In genomic region chr2:174532671-174533363, GRCm38 (mm10) we compare ENCODE assay signal across 8 mouse cellular contexts. TPM values are rescaled to one million over a fixed set of nuclear protein-coding genes. Genes with fewer than 3 reads are reported as not detected.
DNase-seq lines count a peak whose midpoint lies in the region; ATAC-seq lines count a peak whose summit lies in the region.

No protein-coding gene starts in this region.

- H3K9me3 ChIP-seq in hindbrain, embryonic 15.5 days: no peaks in the 10 kb centered on the region
- no peaks in the 10 kb centered on the region for H3K9me3 ChIP-seq in midbrain, embryonic 13.5 days

- WGBS in hindbrain, embryonic 15.5 days: 54% methylated on average over 12 of the region's 12 CpGs
- 63% methylated on average over 12 of the region's 12 CpGs for WGBS in midbrain, embryonic 13.5 days

- no peak overlapping the region for H3K4me3 ChIP-seq in hindbrain, embryonic 15.5 days
- no peak overlapping the region for H3K4me3 ChIP-seq in midbrain, embryonic 13.5 days (replicated peaks)

- H3K36me3 ChIP-seq in hindbrain, embryonic 15.5 days: no peaks in the 10 kb centered on the region
- H3K36me3 ChIP-seq in midbrain, embryonic 13.5 days: no peaks in the 10 kb centered on the region

- H3K4me1 ChIP-seq in hindbrain, embryonic 15.5 days (replicated peaks): no peaks in the 10 kb centered on the region
- H3K4me1 ChIP-seq in midbrain, embryonic 13.5 days (replicated peaks): no peaks in the 10 kb centered on the region

- ATAC-seq in hindbrain, embryonic 15.5 days (ENCODE audit: low FRiP score, low read depth): peak; percentile 92
- ATAC-seq in midbrain, embryonic 13.5 days: peak; percentile 85

- no peak overlapping the region for H3K9ac ChIP-seq in hindbrain, embryonic 15.5 days
- no peak overlapping the region for H3K9ac ChIP-seq in midbrain, embryonic 13.5 days (replicated peaks)

- intact Hi-C loops in left cerebral cortex, postnatal 10 days (cut with DNase I): loop anchor here (5.0 kb wide), 1 partner anchor 206 kb away; no protein-coding TSS in a partner anchor

- peak; percentile 13 to 33 for DNase-seq in adrenal gland, adult (ENCODE audit: inconsistent age in 2 of 2, low spot score in 1 of 2)
- no peak for DNase-seq in adrenal gland, adult 8-10 months
- peak; percentile 9 for DNase-seq in urinary bladder, postnatal 25 days (ENCODE audit: low spot score)
- no peak for DNase-seq in urinary bladder, postnatal 10 days (ENCODE audit: low spot score)
- peak; percentile 23 to 53 for DNase-seq in left cerebral cortex, postnatal 10 days (ENCODE audit: extremely low spot score in 1 of 2, low spot score in 2 of 2)
- no peak for DNase-seq in MN1 (ENCODE audit: low spot score)

- H3K27me3 ChIP-seq in hindbrain, embryonic 15.5 days: no peaks in the 10 kb centered on the region
- no peaks in the 10 kb centered on the region for H3K27me3 ChIP-seq in midbrain, embryonic 13.5 days

- no peak overlapping the region for H3K4me2 ChIP-seq in hindbrain, embryonic 15.5 days
- no peak overlapping the region for H3K4me2 ChIP-seq in midbrain, embryonic 13.5 days (replicated peaks)

- H3K27ac ChIP-seq in hindbrain, embryonic 15.5 days (replicated peaks): 0 out of 2 replicates have a peak overlapping the region, but pooled peaks have one; percentile 7
- H3K27ac ChIP-seq in midbrain, embryonic 13.5 days: no peak overlapping the region

RNA-seq across cellular contexts. Expression of gene Prelid3b, which starts 59.9 kb away (rescaled TPM):
- total RNA-seq in adrenal gland, adult 8-10 months (2022): 100 to 1,000 TPM in 2 of 4 experiments, 10 to 100 TPM in 2; 86.1 to 126 (median 107) TPM
- polyA plus RNA-seq in hindbrain, embryonic 15.5 days (2015; fragmentation: Nextera tagmentation; extraction: Ambion mirVana): 110 and 111 TPM in 2 replicates
- total RNA-seq in left cerebral cortex, postnatal 10 days (2021): 10 to 100 TPM; 47.0 to 51.8 TPM
- polyA plus RNA-seq in midbrain, embryonic 13.5 days (2015; fragmentation: Nextera tagmentation; extraction: Ambion mirVana): 108 and 115 TPM in 2 replicates

Comparison
In these comparisons a context has a peak if more than half of its experiments do, and no peak if none do; other contexts are left out.
1. DNase-seq: peak in adrenal gland, adult (2 of 2), urinary bladder, postnatal 25 days (single experiment) and left cerebral cortex, postnatal 10 days (2 of 2); none in adrenal gland, adult 8-10 months (single experiment), urinary bladder, postnatal 10 days (single experiment) and MN1 (single experiment).